Mouse (Mus musculus) telencephalon, adult 2 months (tissue): ENCODE results near the gene Tbk1.
A peak's percentile ranks its signal among the peaks of the same experiment; 100 is the strongest.

ENCODE experiments used
- DNase-seq: peaks from one replicate; pipeline ENCODE4 v3.0.0-alpha.2; 2011; ENCODE audit warnings: low read depth, low spot score

The Tbk1 gene

GRCm38 (mm10) chr10:121586675-121587370 is at the start of gene Tbk1:
Gene Tbk1 (minus strand): TSS chr10:121586787.
- peak; percentile 81 for DNase-seq

GRCm38 (mm10) chr10:121636276-121636675 is 49.7 kb upstream of the Tbk1 start:
- DNase-seq, result no peak

DNA sequence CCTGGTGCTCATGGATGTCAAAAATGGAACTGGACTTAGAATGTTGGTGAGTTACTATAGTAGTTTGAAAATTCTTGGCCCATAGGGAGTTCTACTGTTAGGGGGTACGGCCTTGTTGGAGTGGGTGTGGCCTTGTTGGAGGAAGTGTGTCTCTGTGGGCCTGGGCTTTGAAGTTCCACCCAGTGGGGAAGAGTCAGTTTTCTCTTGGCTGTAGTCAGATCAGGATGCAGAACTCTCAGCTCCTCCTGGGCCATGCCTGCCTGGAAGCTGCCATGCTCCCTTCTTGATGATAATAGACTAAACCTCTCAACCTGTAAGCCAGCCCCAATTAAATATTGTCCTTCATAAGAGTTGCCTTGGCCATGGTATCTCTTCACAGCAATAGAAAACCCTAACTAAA is 47.6 kb upstream of the Tbk1 start:
- DNase-seq, result no peak

GRCm38 (mm10) chr10:121628561-121629040 is 42.0 kb upstream of the Tbk1 start:
- no peak for DNase-seq

GRCm38 (mm10) chr10:121627216-121627852 is 40.7 kb upstream of the Tbk1 start:
- DNase-seq, result no peak

DNA sequence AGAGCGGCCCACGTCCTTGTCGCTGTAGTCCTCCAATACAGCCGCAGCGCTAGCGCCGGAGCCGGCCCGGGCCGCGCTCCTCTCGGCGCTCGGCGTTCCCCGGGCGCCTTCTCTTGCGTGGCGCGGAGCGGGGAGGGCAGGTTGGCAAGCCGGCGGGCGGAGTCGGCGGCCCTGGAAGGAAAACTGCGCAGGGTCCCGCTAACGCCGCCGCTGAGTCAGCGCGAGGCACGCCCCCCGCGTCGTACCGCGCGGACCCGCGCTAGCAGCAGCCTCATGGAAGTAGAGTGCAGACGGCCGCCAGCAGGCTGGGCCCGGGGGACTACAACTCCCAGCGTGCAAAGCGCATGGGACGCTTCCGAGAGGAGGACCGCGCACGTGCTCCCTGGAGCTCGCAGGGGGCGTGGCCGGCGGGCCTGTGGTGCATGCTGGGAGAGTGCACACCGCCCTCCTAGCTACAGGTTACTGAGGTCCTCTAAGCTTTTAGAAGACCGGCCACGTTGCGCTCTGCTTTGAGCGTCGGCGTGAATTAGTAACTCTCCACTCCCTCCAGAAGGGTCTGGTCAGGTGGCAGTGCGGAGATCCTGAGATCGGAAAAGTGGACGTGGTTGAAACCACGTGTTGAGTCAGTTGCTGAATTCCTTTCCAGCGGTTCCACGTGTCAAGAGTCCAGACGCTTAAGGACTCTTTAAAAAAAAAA is 39.7 kb upstream of the Tbk1 start, which contains the start of gene Xpot:
TSS of gene Xpot (minus strand) at position 147 of the 697 bp plus-strand sequence.
- peak; percentile 96 for DNase-seq

DNA sequence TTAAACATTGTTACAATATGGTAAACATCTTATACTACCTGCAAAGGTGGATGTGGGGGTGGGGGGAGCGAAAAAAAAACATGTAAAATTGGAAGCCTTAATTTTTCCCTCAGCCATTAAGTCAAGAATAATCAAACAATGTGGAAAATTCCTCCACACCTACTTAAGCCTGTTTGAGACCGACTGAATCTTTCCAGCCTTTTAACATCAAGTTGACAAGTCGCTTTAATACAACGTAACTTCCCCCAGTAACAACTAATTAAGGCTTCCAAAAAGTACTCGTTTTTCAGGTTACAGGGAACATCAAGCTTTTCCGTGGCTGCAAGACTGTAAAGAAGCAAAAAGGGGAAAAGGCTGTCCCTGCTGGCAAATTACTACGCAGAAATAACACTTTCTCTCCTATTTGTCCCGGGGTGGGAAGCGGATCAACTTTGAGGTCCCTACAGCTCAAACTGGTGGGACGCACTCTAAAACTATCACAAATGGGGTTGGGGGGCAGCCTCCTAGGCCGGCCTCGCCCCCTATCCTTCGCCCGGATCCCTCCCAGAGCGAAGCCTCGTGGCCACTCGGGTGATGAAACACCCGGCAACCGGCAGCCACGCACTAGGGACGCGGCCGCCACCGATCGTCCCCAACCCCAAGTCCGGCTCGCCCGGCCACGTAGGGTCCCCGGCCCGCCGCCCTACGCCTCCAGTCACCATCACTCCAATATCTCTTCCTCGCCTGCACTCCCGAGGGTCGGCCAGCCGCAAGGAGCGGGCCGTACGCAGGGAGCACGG is 39.0 kb upstream of the Tbk1 start:
- DNase-seq, result no peak

GRCm38 (mm10) chr10:121625006-121625405 is 38.4 kb upstream of the Tbk1 start:
- no peak for DNase-seq

DNA sequence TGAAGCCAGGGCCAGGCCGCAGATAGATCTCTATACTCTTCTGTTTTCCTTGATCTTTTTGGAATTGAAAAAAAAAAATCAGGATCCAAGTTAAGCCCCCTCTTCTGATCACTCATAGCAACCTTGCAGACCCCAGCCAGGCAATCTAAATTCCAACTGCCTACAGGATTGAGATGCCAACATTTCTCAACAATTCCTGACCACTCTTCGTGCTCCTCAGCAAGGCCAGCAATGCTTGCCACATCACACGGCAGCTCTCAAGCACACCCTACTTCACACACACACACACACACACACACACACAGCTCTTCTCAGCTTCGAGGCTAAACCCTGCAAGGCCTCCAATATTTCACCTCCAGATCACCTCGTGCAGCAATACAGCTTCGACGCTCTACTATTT is 37.1 kb upstream of the Tbk1 start:
- DNase-seq, result no peak

DNA sequence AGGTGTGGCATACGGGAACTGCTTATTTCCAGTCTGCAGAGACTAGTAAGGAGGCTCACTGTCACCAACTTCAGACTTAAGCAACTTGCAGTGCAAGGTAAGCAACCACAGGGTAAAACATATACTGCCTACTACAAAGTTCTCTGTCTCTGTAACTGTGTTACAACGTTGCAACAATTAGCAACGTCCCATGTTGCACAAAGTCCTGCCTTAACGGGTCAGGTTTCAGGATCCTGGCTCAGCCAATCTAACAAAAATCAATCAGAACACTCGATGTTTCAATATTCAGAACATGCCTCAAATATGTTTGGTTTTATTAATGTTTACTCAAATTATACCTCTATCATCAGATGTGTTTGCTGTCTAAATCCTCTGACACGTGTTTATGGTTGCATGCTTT is 35.8 kb upstream of the Tbk1 start:
- DNase-seq, result no peak

DNA sequence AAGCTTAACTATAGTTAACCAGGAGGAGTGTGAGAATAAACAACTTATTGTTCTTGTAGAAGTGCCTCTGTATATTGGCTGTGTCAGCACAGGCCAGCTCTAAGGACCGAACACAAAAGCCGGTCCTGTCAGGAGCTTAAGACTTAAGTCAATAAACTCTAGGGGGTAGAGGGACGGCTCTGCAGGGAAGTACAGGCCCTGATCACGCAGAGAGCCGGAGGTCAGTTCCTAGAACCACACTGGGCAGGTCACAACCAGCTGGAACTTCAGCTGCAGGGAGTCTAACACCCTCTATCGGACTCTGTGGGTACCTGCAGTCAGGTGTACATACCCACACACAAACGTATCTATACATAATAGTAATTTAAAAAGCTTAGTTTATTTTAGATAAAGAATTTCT is 29.3 kb upstream of the Tbk1 start:
- no peak for DNase-seq

GRCm38 (mm10) chr10:121615146-121615870 is 28.7 kb upstream of the Tbk1 start:
- DNase-seq, result no peak

- DNase-seq, result no peak
Measured at GRCm38 (mm10) chr10:121613570-121613969, 27.0 kb upstream of the Tbk1 start.

DNA sequence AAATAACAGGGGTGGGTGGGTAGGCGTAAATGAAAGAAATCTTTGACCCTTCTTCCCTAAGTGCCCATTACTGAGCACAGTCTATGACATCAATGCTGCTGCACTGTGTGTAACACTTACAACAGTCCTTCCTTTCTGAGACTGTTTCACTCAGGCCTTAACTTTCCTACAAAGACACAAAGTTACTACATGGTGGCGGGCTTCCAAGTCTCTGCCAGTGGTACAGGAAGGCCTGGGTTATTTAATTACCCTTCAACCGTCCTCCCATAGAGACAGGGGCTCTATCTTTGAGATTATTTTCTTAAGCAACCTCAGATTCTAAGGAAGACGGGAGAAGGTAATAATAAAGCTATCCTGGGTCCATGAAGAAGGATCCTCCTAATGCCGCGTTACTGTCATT is 25.9 kb upstream of the Tbk1 start:
- DNase-seq, result no peak

- no peak for DNase-seq
Measured at GRCm38 (mm10) chr10:121611587-121611986, 25.0 kb upstream of the Tbk1 start.

- DNase-seq, result no peak
Measured at GRCm38 (mm10) chr10:121608177-121608576, 21.6 kb upstream of the Tbk1 start.

DNA sequence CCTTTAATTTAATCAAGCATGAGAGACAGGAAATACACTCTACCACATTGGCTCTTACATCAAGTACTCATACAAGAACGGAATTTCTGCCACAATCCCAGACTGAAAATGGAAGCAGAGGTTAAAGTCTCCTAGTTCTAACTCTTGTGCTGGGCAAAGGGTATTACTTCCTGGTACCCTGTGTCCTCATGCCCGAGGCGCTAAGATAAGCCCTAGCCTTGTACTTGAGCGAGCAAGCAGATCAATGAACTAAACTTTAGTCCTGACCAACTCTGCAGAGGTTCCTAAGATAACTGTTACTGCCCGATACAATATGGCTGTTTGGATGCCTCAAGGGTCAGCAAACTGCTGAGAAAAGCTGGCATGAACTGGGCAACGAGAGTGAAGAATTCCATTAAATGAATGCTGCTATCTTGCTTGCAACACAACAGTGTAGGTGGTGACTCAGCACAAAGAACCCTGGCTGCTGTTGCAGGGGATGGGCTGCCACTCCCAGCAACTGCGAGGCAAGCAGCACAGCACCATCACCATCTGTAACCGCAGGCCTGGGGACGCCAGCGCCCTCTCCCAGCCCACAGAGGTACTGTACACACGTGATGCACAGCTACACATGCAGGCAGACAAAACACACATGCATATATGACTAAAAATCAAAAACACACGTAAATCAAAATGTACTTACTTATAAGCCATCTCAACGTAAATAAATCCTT is 18.2 kb upstream of the Tbk1 start:
- no peak for DNase-seq

DNA sequence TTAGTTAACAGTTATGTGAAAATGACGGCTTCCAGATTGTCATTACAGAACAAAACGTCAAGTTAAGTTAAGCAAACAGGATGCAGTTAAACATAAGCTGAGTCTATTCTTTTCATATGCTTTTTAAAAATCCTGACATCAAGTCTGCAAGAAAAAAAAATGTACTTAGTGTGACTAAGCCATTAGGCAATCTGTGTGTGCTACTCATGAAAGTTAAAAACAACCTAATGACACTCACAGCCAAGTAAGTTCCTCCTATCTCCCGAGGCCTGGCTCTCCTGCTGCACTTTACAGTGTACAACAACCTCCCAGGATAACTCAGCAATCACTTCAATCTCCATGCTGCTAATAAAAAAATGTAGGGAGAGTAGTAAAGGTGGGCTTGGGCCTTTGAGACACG is 17.0 kb upstream of the Tbk1 start:
- DNase-seq, result no peak

- no peak for DNase-seq
Measured at GRCm38 (mm10) chr10:121601272-121601671, 14.7 kb upstream of the Tbk1 start.

GRCm38 (mm10) chr10:121596580-121596979 is 10.0 kb upstream of the Tbk1 start:
- peak; percentile 31 for DNase-seq

GRCm38 (mm10) chr10:121591106-121591505 is 4.5 kb upstream of the Tbk1 start:
- no peak for DNase-seq
